Mouse (Mus musculus): Measurements from ENCODE around the gene Prkar2b.

Prkar2b gene

GRCm38 (mm10) chr12:32060247-32061089, 628 bp downstream of the Prkar2b start:
- no peak for DNase-seq (ENCODE audit: low spot score in 2 of 2)

- DNase-seq (ENCODE audit: low spot score in 2 of 2): no peak
Measured at GRCm38 (mm10) chr12:32059707-32060106, 1.4 kb downstream of the Prkar2b start.

- no peak for DNase-seq (ENCODE audit: low spot score in 2 of 2)
Measured at GRCm38 (mm10) chr12:32059135-32059534, 2.0 kb downstream of the Prkar2b start.

GRCm38 (mm10) chr12:32057461-32058199, 3.5 kb downstream of the Prkar2b start:
- no peak for DNase-seq (ENCODE audit: low spot score in 2 of 2)

- no peak for DNase-seq (ENCODE audit: low spot score in 2 of 2)
Measured at GRCm38 (mm10) chr12:32055797-32056196, 5.3 kb downstream of the Prkar2b start.

- no peak for DNase-seq (ENCODE audit: low spot score in 2 of 2)
Measured at GRCm38 (mm10) chr12:32054476-32055166, 6.5 kb downstream of the Prkar2b start.

- no peak for DNase-seq (ENCODE audit: low spot score in 2 of 2)
Measured at GRCm38 (mm10) chr12:32053637-32054366, 7.3 kb downstream of the Prkar2b start.

- no peak for DNase-seq (ENCODE audit: low spot score in 2 of 2)
Measured at GRCm38 (mm10) chr12:32052882-32053281, 8.2 kb downstream of the Prkar2b start.

GRCm38 (mm10) chr12:32050165-32050564, 10.9 kb downstream of the Prkar2b start:
- DNase-seq (ENCODE audit: low spot score in 2 of 2): peak in 1 of 2 experiments; percentile 34

- DNase-seq (ENCODE audit: low spot score in 2 of 2): no peak
Measured at GRCm38 (mm10) chr12:32045566-32046330, 15.3 kb downstream of the Prkar2b start.

GRCm38 (mm10) chr12:32044487-32045134, 16.5 kb downstream of the Prkar2b start:
- DNase-seq (ENCODE audit: low spot score in 2 of 2): no peak

- DNase-seq (ENCODE audit: low spot score in 2 of 2): no peak
Measured at GRCm38 (mm10) chr12:32033536-32033935, 27.6 kb downstream of the Prkar2b start.

GRCm38 (mm10) chr12:32032917-32033316, 28.2 kb downstream of the Prkar2b start:
- no peak for DNase-seq (ENCODE audit: low spot score in 2 of 2)

- DNase-seq (ENCODE audit: low spot score in 2 of 2): no peak
Measured at GRCm38 (mm10) chr12:32018376-32018750, 42.7 kb downstream of the Prkar2b start.

- DNase-seq (ENCODE audit: low spot score in 2 of 2): no peak
Measured at GRCm38 (mm10) chr12:32017636-32018375, 43.3 kb downstream of the Prkar2b start.

- no peak for DNase-seq (ENCODE audit: low spot score in 2 of 2)
Measured at GRCm38 (mm10) chr12:32016472-32016871, 44.6 kb downstream of the Prkar2b start.

- DNase-seq (ENCODE audit: low spot score in 2 of 2): no peak
Measured at GRCm38 (mm10) chr12:32015268-32015769, 45.8 kb downstream of the Prkar2b start.

- no peak for DNase-seq (ENCODE audit: low spot score in 2 of 2)
Measured at GRCm38 (mm10) chr12:32014811-32015210, 46.3 kb downstream of the Prkar2b start.

- no peak for DNase-seq (ENCODE audit: low spot score in 2 of 2)
Measured at GRCm38 (mm10) chr12:32012169-32012568, 48.9 kb downstream of the Prkar2b start.
